Mouse (Mus musculus) lung, embryonic 14.5 days (tissue): ENCODE data around the gene Tex26. TPM values are rescaled to one million over a fixed set of nuclear protein-coding genes. Genes with fewer than 3 reads are reported as not detected.

ENCODE experiments used
- ATAC-seq: fragments of 200-750 bp; cut with Nextera tagmentation; 2 replicates; pipeline ENCODE4 v1.8.0; 2017; ENCODE audit warnings: mild to moderate bottlenecking, moderate TSS enrichment, moderate library complexity; ENCODE audit not compliant: insufficient read depth
- DNase-seq: peaks from one replicate; pipeline ENCODE4 v3.0.0-alpha.2; 2015
- H3K27ac ChIP-seq: fragments of 300-500 bp; sonication (generic); 2 replicates; pipeline ENCODE4 v1.5.1; 2014; ENCODE audit warnings: low read depth, mild to moderate bottlenecking, moderate library complexity
- H3K27me3 ChIP-seq: fragments of 300-500 bp; sonication (generic); 2 replicates; pipeline ENCODE4 v1.6.1; 2014; ENCODE audit warnings: low read length, control low read depth; ENCODE audit not compliant: insufficient read depth
- H3K36me3 ChIP-seq: fragments of 300-500 bp; sonication (generic); 2 replicates; pipeline ENCODE4 v1.6.1; 2014; ENCODE audit warnings: control low read depth; ENCODE audit not compliant: insufficient read depth
- H3K4me1 ChIP-seq: fragments of 300-500 bp; sonication (generic); 2 replicates; pipeline ENCODE4 v1.6.1; 2014; ENCODE audit warnings: antibody characterized with exemption, control low read depth; ENCODE audit not compliant: insufficient read depth
- H3K4me2 ChIP-seq: fragments of 300-500 bp; sonication (generic); 2 replicates; pipeline ENCODE4 v1.6.1; 2014; ENCODE audit warnings: mild to moderate bottlenecking
- H3K4me3 ChIP-seq: fragments of 300-500 bp; sonication (generic); 2 replicates; pipeline ENCODE4 v1.5.1; 2014; ENCODE audit warnings: low read depth, low read length
- H3K9ac ChIP-seq: fragments of 300-500 bp; sonication (generic); 2 replicates; pipeline ENCODE4 v1.6.1; 2014
- H3K9me3 ChIP-seq: fragments of 300-500 bp; sonication (generic); 2 replicates; pipeline ENCODE4 v1.6.1; 2016; ENCODE audit warnings: low read depth, low read length, control low read depth
- CTCF ChIP-seq: IDR thresholded peaks from 2 replicates; pipeline ENCODE4 v1.5.1; 2016; ENCODE audit warnings: antibody characterized with exemption, low read depth
- WGBS: fragments of 180-500 bp; shearing (Covaris S2); extraction: QIAGEN DNeasy Blood & Tissue Kit; methylation state at CpG from one replicate; pipeline ENCODE4 v1.1.7; 2014; 5-methylcytosine and 5-hydroxymethylcytosine counted together
- polyA plus RNA-seq: library from polyadenylated mRNA; unstranded; fragments of >200 nt; fragmentation: Nextera tagmentation; extraction: Ambion mirVana; gene quantifications from 2 replicates; pipeline ENCODE4 v1.2.1, GENCODE M21; 2014

The Tex26 gene
- polyA plus RNA-seq, 1 experiment from 2014 or later = 0.64 TPM

DNA sequence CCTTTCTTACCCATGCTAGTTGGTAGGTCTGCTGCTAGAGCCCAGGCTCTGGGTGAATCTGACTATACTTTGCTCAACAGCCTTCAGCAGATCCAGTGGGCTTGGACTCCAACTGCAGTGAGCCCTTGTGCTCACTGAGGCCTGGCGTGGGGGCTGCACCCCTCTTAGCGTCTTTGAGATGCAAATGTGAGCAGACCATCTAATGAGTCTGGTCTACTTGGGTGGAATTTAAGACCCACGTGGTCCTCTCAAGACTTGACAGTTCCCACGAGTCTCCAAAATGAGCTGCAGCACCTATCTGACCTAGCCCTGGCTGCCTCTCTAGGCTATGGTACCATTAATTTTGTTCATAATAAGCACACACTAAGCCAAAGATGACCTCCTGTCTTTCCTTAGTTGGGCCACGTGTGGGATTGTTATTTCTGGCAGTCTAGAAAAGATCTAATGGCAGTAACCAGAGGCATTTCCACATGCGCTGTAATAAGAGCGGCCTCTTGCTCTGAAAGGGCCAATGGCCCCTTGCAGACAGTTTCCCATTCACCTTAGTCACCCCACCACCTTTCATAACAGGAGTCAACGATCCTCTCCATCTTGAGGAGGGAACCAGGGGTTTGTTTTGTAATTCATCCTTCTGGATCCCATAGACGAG, 74.1 kb downstream of the Tex26 start:
- Histone ChIP-seq H3K9ac (peak overlapping the region; percentile 16), H3K4me1 (peaks cover 19% of the 10 kb centered on the region), H3K4me2 (peak overlapping the region; percentile 54), H3K36me3 (no peaks in the 10 kb centered on the region), H3K27me3 (no peaks in the 10 kb centered on the region), H3K4me3 (no peak overlapping the region), H3K9me3 (no peaks in the 10 kb centered on the region), H3K27ac (peak overlapping the region; percentile 95)
- no peak for TF ChIP-seq CTCF
- DNase-seq (no peak), ATAC-seq (peak; percentile 42)
- 28% methylated on average over 9 of the region's 9 CpGs for WGBS

DNA sequence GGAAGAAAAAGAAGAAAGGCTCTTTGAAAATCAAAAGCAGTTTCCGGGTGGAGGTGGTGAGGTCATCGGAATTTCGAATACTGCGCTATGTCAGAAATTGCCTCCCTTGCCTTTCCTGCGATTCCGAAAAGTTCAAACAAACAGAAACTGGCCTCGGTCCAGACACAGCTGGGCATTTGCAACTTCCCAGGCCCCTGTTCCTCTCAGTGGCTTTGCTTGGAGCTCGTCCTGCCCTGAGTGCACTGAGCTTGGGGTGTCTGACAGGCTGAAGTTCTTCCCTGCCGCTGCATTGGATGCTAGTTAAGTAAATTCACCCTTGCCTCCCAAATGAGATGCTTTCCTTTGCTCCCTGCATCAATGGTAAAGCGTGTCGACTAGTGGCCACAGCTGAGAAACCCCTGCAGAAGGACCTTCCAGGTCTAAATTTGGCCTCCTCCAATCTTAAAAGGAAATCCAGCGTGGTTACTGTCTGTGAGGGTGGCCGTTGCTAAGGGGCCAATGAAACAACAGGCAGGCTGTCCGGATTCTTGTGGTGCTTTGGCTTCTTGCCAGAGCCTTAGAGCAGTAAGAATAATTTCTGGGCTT, 74.7 kb downstream of the Tex26 start:
- peaks cover 19% of the 10 kb centered on the region for H3K4me1 ChIP-seq
- H3K27ac ChIP-seq = peak overlapping the region; percentile 95
- H3K4me2 ChIP-seq = peak overlapping the region; percentile 54
- DNase-seq = peak; percentile 94
- H3K9ac ChIP-seq = peak overlapping the region; percentile 36
- H3K27me3 ChIP-seq = no peaks in the 10 kb centered on the region
- no peaks in the 10 kb centered on the region for H3K36me3 ChIP-seq
- no peaks in the 10 kb centered on the region for H3K9me3 ChIP-seq
- 2% methylated on average over 14 of the region's 14 CpGs for WGBS
- H3K4me3 ChIP-seq = no peak overlapping the region
- ATAC-seq = peak; percentile 86
- peak; percentile 47 for TF ChIP-seq CTCF

DNA sequence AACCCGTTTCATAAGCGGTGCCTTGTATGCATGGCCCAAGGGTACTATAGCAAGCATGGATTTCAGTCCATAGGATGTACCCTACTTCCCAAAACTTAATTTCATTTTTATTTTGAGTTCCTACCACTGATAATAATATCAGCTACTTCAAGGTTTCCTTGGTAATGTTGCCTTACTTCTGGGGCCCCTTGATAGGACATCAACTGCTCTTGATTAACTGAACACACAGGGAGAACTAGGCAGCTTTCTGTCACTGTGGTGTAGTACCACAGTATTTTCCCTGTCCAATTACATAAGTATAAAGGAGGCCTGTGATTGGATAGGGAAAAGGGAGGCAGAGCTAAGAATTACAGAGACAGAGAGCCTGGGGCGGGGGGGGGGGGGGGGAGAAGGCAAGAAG, 75.4 kb downstream of the Tex26 start:
- peak overlapping the region; percentile 54 for H3K4me2 ChIP-seq
- H3K27me3 ChIP-seq = no peaks in the 10 kb centered on the region
- ATAC-seq (no peak), DNase-seq (peak; percentile 23)
- H3K4me1 ChIP-seq = peaks cover 19% of the 10 kb centered on the region
- H3K36me3 ChIP-seq = no peaks in the 10 kb centered on the region
- 14% methylated on average over 3 of the region's 3 CpGs for WGBS
- H3K4me3 ChIP-seq = no peak overlapping the region
- H3K27ac ChIP-seq = peak overlapping the region; percentile 95
- H3K9ac ChIP-seq = no peak overlapping the region
- no peaks in the 10 kb centered on the region for H3K9me3 ChIP-seq
- TF ChIP-seq CTCF = no peak

DNA sequence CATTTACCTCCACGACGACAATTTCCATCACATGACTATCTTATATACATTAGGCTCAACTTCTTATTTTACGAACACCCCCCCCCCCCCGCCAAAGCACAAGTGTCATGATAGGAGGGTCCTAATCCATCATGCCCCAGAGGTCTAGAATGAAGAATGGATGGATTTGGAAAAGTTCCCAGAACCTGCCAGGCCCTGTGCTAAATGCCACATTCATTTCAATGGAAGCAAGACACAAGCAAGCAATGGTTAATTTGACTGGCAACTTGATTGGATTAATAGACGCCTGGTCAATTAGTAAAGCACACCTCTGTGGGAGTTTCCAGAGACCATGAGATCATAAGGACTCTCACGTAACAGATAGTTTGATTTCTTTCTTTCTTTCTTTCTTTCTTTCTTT, 77.7 kb downstream of the Tex26 start:
- Histone ChIP-seq H3K27ac (no peak overlapping the region), H3K36me3 (no peaks in the 10 kb centered on the region), H3K4me1 (peaks cover 19% of the 10 kb centered on the region), H3K9me3 (no peaks in the 10 kb centered on the region), H3K27me3 (no peaks in the 10 kb centered on the region), H3K9ac (no peak overlapping the region), H3K4me3 (no peak overlapping the region), H3K4me2 (no peak overlapping the region)
- DNase-seq (no peak), ATAC-seq (no peak)
- TF ChIP-seq CTCF = no peak
- WGBS = 59% methylated on average over 6 of the region's 6 CpGs

Other genes with a start within 250 kb of the Tex26 start
- 9.3 and 20.5 TPM in 2 replicates for gene Alox5ap, start 174.9 kb upstream of the Tex26 start, polyA plus RNA-seq
- gene Medag, start 27.9 kb upstream of the Tex26 start, polyA plus RNA-seq = 1.2 and 1.6 TPM in 2 replicates
- gene Wdr95, start 89.0 kb downstream of the Tex26 start, polyA plus RNA-seq = not detected in 2 replicates
- gene Hsph1, start 196.7 kb downstream of the Tex26 start, polyA plus RNA-seq = 57.0 and 57.4 TPM in 2 replicates
- 19.1 and 19.2 TPM in 2 replicates for gene B3glct, start 238.6 kb downstream of the Tex26 start, polyA plus RNA-seq